14 mouse cellular contexts compared by ENCODE assay signal in the genomic region with DNA sequence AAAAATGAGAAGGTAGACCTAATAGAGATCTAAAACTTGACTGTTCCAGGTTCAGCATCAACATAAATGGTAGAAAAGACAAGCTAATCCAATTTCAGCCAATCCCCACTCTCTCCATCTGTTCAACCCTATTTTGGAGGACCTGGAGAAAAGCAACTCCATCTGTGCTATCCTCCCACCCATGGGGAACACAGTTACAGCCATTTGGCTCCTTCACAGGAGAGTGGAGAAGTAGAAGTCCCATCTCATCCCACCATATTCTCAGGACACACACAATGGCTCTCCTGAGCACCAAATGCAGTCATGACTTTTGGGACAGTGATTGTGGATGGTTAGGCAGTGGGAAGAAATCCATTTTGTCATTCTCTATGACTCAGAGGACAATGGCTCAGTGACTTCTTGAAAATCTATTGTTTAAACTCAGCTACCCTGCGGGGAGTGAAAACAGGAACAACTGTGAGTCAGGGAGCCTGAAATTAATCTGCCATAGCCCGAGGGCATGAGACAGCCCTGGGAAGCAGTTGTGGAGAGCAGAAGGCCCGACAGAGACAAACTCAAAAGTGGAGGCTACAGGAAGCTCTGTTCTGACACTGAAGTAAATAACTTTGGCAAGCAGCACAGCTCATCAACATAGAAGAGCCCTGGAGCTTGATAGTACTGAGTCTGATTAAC.
DNase-seq lines count a peak whose midpoint lies in the region; ATAC-seq and TF ChIP-seq lines count a peak whose summit lies in the region.
"Had no signal": no experiment of that assay in that cellular context is flagged by ENCODE, and none has a peak within 500 bp of the region (broad histone marks: within the 10 kb centered on the region; RNA-seq: fewer than 3 reads in every experiment).

No protein-coding gene starts in this region.

- no peak for TF ChIP-seq CTCF in midbrain, postnatal 0 days (IDR thresholded peaks at IDR 0.05)
- no peak for TF ChIP-seq CTCF in cerebellum, adult 2 months (IDR thresholded peaks at IDR 0.05; ENCODE audit: borderline replicate concordance, insufficient read depth, low read depth, low read length)

- H3K36me3 ChIP-seq in midbrain, postnatal 0 days (ENCODE audit: insufficient read depth, low read length): no peaks in the 10 kb centered on the region
- no peaks in the 10 kb centered on the region for H3K36me3 ChIP-seq in midbrain, embryonic 10.5 days
- H3K36me3 ChIP-seq: embryonic facial prominence, embryonic 12.5 days; midbrain, embryonic 13.5 days had no signal

- H3K9me3 ChIP-seq in midbrain, postnatal 0 days (ENCODE audit: low read length): no peaks in the 10 kb centered on the region
- H3K9me3 ChIP-seq in midbrain, embryonic 10.5 days (replicated peaks): no peaks in the 10 kb centered on the region; the same call in 1 of the 2 replicates
- H3K9me3 ChIP-seq: embryonic facial prominence, embryonic 12.5 days; midbrain, embryonic 13.5 days had no signal

- no peak for ATAC-seq in midbrain, postnatal 0 days (ENCODE audit: low FRiP score)
- ATAC-seq in activated CD4-positive, CD25-positive, alpha-beta regulatory T cell, adult 4 months: no peak
- ATAC-seq: midbrain, embryonic 13.5 days had no signal

- TF ChIP-seq POLR2A in cerebellum, adult 2 months (IDR thresholded peaks at IDR 0.05; ENCODE audit: borderline replicate concordance, insufficient read depth, low read length): no peak

- H3K4me3 ChIP-seq in midbrain, postnatal 0 days (ENCODE audit: low read depth, low read length): no peak overlapping the region
- no peak overlapping the region for H3K4me3 ChIP-seq in midbrain, embryonic 10.5 days
- no peak overlapping the region for H3K4me3 ChIP-seq in cerebellum, adult 2 months (replicated peaks; ENCODE audit: insufficient read depth, low read depth, low read length)
- H3K4me3 ChIP-seq: embryonic facial prominence, embryonic 12.5 days; midbrain, embryonic 13.5 days had no signal

- H3K27ac ChIP-seq in midbrain, postnatal 0 days (ENCODE audit: low read depth, low read length): no peak overlapping the region
- H3K27ac ChIP-seq in midbrain, embryonic 10.5 days (replicated peaks): no peak overlapping the region
- no peak overlapping the region for H3K27ac ChIP-seq in cerebellum, adult 2 months (ENCODE audit: insufficient read depth, low read length)
- H3K27ac ChIP-seq: embryonic facial prominence, embryonic 12.5 days; midbrain, embryonic 13.5 days had no signal

- no peaks in the 10 kb centered on the region for H3K4me1 ChIP-seq in midbrain, postnatal 0 days (ENCODE audit: insufficient read depth, low read length)
- peaks cover 4% of the 10 kb centered on the region; the same call in 1 of the 2 replicates for H3K4me1 ChIP-seq in midbrain, embryonic 10.5 days
- H3K4me1 ChIP-seq in cerebellum, adult 2 months (ENCODE audit: control insufficient read depth, insufficient read depth, low read length): peaks cover 10% of the 10 kb centered on the region
- H3K4me1 ChIP-seq: embryonic facial prominence, embryonic 12.5 days; midbrain, embryonic 13.5 days had no signal

- no peaks in the 10 kb centered on the region for H3K27me3 ChIP-seq in midbrain, postnatal 0 days (ENCODE audit: insufficient read depth, low read length)
- H3K27me3 ChIP-seq in midbrain, embryonic 10.5 days (ENCODE audit: low read depth, poor library complexity, severe bottlenecking): no peaks in the 10 kb centered on the region
- no peaks in the 10 kb centered on the region; the same call in 1 of the 2 replicates for H3K27me3 ChIP-seq in cerebellum, adult 2 months (ENCODE audit: control insufficient read depth, insufficient read depth, low read length)
- H3K27me3 ChIP-seq: embryonic facial prominence, embryonic 12.5 days; midbrain, embryonic 13.5 days had no signal

- H3K9ac ChIP-seq in midbrain, postnatal 0 days (replicated peaks; ENCODE audit: low read length, poor library complexity, severe bottlenecking): no peak overlapping the region
- H3K9ac ChIP-seq: embryonic facial prominence, embryonic 12.5 days; midbrain, embryonic 13.5 days had no signal

- DNase-seq in midbrain, postnatal 0 days (ENCODE audit: low spot score): peak; percentile 50
- DNase-seq in midbrain, embryonic 10.5 days (ENCODE audit: low spot score): no peak
- DNase-seq in cerebellum, adult 2 months: peak; percentile 60 to 81
- peak; percentile 69 to 85 for DNase-seq in layer of hippocampus, adult 18-20 months (ENCODE audit: low spot score in 2 of 2)
- DNase-seq in retina, embryonic 14.5 days (ENCODE audit: low spot score): peak; percentile 32
- DNase-seq in spleen, postnatal 14 days (ENCODE audit: low spot score in 2 of 2): no peak
- no peak for DNase-seq in thymus, adult 18-20 months
- DNase-seq: gastrocnemius, postnatal 10 days; heart, postnatal 4 days; lung, adult 18-20 months; thymus, adult 2 months had no signal

- H3K4me2 ChIP-seq in midbrain, postnatal 0 days (ENCODE audit: low read depth, low read length, poor library complexity, severe bottlenecking): no peak overlapping the region
- H3K4me2 ChIP-seq: embryonic facial prominence, embryonic 12.5 days; midbrain, embryonic 13.5 days had no signal

- WGBS in midbrain, postnatal 0 days: 25% methylated on average over 3 of the region's 3 CpGs
- WGBS in midbrain, embryonic 10.5 days: 43% methylated on average over 3 of the region's 3 CpGs
- WGBS in cerebellum, adult 2 months: 6% methylated on average over 3 of the region's 3 CpGs

Comparison
In these comparisons a context has a peak if more than half of its experiments do, and no peak if none do; other contexts are left out.
1. DNase-seq: peak in midbrain, postnatal 0 days (single experiment), cerebellum, adult 2 months (2 of 2), layer of hippocampus, adult 18-20 months (2 of 2) and retina, embryonic 14.5 days (single experiment); none in midbrain, embryonic 10.5 days (single experiment), spleen, postnatal 14 days (0 of 2) and thymus, adult 18-20 months (0 of 2).